In genomic region chr5:147057626-147058414, GRCm38 (mm10) we compare ENCODE assay signal across 20 mouse cellular contexts. TPM values are rescaled to one million over a fixed set of nuclear protein-coding genes. Genes with fewer than 3 reads are reported as not detected.
DNase-seq lines count a peak whose midpoint lies in the region; ATAC-seq lines count a peak whose summit lies in the region.
"Had no signal": no experiment of that assay in that cellular context is flagged by ENCODE, and none has a peak within 500 bp of the region (broad histone marks: within the 10 kb centered on the region; RNA-seq: fewer than 3 reads in every experiment).

No protein-coding gene starts in this region.

- no peak overlapping the region for H3K4me3 ChIP-seq in heart, embryonic 13.5 days
- H3K4me3 ChIP-seq in midbrain, embryonic 11.5 days (ENCODE audit: low read depth, low read length) = no peak overlapping the region
- no peak overlapping the region for H3K4me3 ChIP-seq in midbrain, embryonic 13.5 days (replicated peaks)
- H3K4me3 ChIP-seq in liver, embryonic 15.5 days (replicated peaks) = no peak overlapping the region
- H3K4me3 ChIP-seq: erythroblast, embryonic 14.5 days; gastrocnemius, adult 2 months; heart, adult 2 months; hindbrain, embryonic 12.5 days; kidney, embryonic 15.5 days; layer of hippocampus, adult 2 months; left cerebral cortex, adult 2 months had no signal

- no peak overlapping the region for H3K4me2 ChIP-seq in heart, embryonic 13.5 days
- no peak overlapping the region for H3K4me2 ChIP-seq in midbrain, embryonic 11.5 days
- no peak overlapping the region for H3K4me2 ChIP-seq in midbrain, embryonic 13.5 days (replicated peaks)
- no peak overlapping the region for H3K4me2 ChIP-seq in liver, embryonic 15.5 days
- H3K4me2 ChIP-seq: hindbrain, embryonic 12.5 days; kidney, embryonic 15.5 days had no signal

- H3K27me3 ChIP-seq in heart, embryonic 13.5 days (replicated peaks) = no peaks in the 10 kb centered on the region
- H3K27me3 ChIP-seq in midbrain, embryonic 11.5 days (ENCODE audit: control insufficient read depth, insufficient read depth, low read length) = no peaks in the 10 kb centered on the region
- H3K27me3 ChIP-seq in midbrain, embryonic 13.5 days = no peaks in the 10 kb centered on the region
- H3K27me3 ChIP-seq in liver, embryonic 15.5 days = no peaks in the 10 kb centered on the region
- H3K27me3 ChIP-seq: hindbrain, embryonic 12.5 days; kidney, embryonic 15.5 days had no signal

- no peaks in the 10 kb centered on the region for H3K36me3 ChIP-seq in heart, embryonic 13.5 days
- H3K36me3 ChIP-seq in midbrain, embryonic 11.5 days (ENCODE audit: control insufficient read depth, insufficient read depth, low read length) = no peaks in the 10 kb centered on the region
- H3K36me3 ChIP-seq in midbrain, embryonic 13.5 days = no peaks in the 10 kb centered on the region
- H3K36me3 ChIP-seq in liver, embryonic 15.5 days (replicated peaks) = no peaks in the 10 kb centered on the region
- H3K36me3 ChIP-seq: hindbrain, embryonic 12.5 days; kidney, embryonic 15.5 days had no signal

- DNase-seq in heart, postnatal 25 days (ENCODE audit: low spot score) = no peak
- DNase-seq in midbrain, embryonic 11.5 days (ENCODE audit: low spot score, missing footprints) = peak; percentile 23
- no peak for DNase-seq in layer of hippocampus, postnatal 25 days (ENCODE audit: extremely low spot score in 1 of 2, low spot score in 1 of 2)
- DNase-seq in spleen, postnatal 4 days (ENCODE audit: low spot score in 2 of 2) = no peak
- no peak for DNase-seq in right cerebral cortex, postnatal 10 days (ENCODE audit: low spot score in 2 of 2)
- DNase-seq: adrenal gland, postnatal 25 days; gastrocnemius, adult 2 months; heart, adult 2 months; lung, postnatal 10 days; retina, postnatal 1 day had no signal

- H3K4me1 ChIP-seq in heart, embryonic 13.5 days = peaks cover 57% of the 10 kb centered on the region
- H3K4me1 ChIP-seq in midbrain, embryonic 11.5 days (ENCODE audit: control insufficient read depth, insufficient read depth, low read length) = no peaks in the 10 kb centered on the region
- no peaks in the 10 kb centered on the region for H3K4me1 ChIP-seq in midbrain, embryonic 13.5 days (replicated peaks)
- H3K4me1 ChIP-seq in liver, embryonic 15.5 days (replicated peaks) = peaks cover 50% of the 10 kb centered on the region
- H3K4me1 ChIP-seq: kidney, embryonic 15.5 days had no signal

- ATAC-seq in heart, embryonic 13.5 days (ENCODE audit: extremely low read depth, insufficient number of reproducible peaks, low FRiP score, low TSS enrichment) = no peak
- ATAC-seq in midbrain, embryonic 11.5 days (ENCODE audit: low FRiP score) = no peak
- no peak for ATAC-seq in midbrain, embryonic 13.5 days
- ATAC-seq in liver, embryonic 15.5 days (ENCODE audit: insufficient read depth) = no peak
- ATAC-seq: activated CD4-positive, CD25-positive, alpha-beta regulatory T cell, adult 4 months; forebrain, embryonic 16.5 days had no signal

- H3K9me3 ChIP-seq in heart, embryonic 13.5 days = no peaks in the 10 kb centered on the region
- H3K9me3 ChIP-seq in midbrain, embryonic 11.5 days (ENCODE audit: control insufficient read depth, low read length) = no peaks in the 10 kb centered on the region
- no peaks in the 10 kb centered on the region for H3K9me3 ChIP-seq in midbrain, embryonic 13.5 days
- no peaks in the 10 kb centered on the region for H3K9me3 ChIP-seq in liver, embryonic 15.5 days (replicated peaks)
- H3K9me3 ChIP-seq: hindbrain, embryonic 12.5 days; kidney, embryonic 15.5 days had no signal

- intact Hi-C loops in heart, postnatal 25 days (cut with DNase I) = no loop called here

- H3K9ac ChIP-seq in heart, embryonic 13.5 days = no peak overlapping the region
- no peak overlapping the region for H3K9ac ChIP-seq in midbrain, embryonic 11.5 days (ENCODE audit: low read length)
- H3K9ac ChIP-seq in midbrain, embryonic 13.5 days (replicated peaks) = no peak overlapping the region
- no peak overlapping the region for H3K9ac ChIP-seq in liver, embryonic 15.5 days
- H3K9ac ChIP-seq: hindbrain, embryonic 12.5 days; kidney, embryonic 15.5 days had no signal

- 60% methylated on average over 9 of the region's 9 CpGs for WGBS in heart, embryonic 13.5 days
- 89% methylated on average over 9 of the region's 9 CpGs for WGBS in midbrain, embryonic 11.5 days
- WGBS in midbrain, embryonic 13.5 days = 94% methylated on average over 9 of the region's 9 CpGs
- WGBS in liver, embryonic 15.5 days (ENCODE audit: insufficient replicate concordance) = 69% methylated on average over 9 of the region's 9 CpGs

- H3K27ac ChIP-seq in heart, embryonic 13.5 days (replicated peaks) = peak overlapping the region; percentile 51
- no peak overlapping the region for H3K27ac ChIP-seq in midbrain, embryonic 11.5 days (ENCODE audit: low read depth, low read length)
- no peak overlapping the region for H3K27ac ChIP-seq in midbrain, embryonic 13.5 days
- peak overlapping the region; percentile 59 for H3K27ac ChIP-seq in liver, embryonic 15.5 days (replicated peaks)
- H3K27ac ChIP-seq: gastrocnemius, adult 2 months; heart, adult 2 months; hindbrain, embryonic 12.5 days; kidney, embryonic 15.5 days; layer of hippocampus, adult 2 months; left cerebral cortex, adult 2 months had no signal

RNA-seq across cellular contexts. Expression of gene Lnx2, which starts 18.6 kb away (rescaled TPM):
- polyA plus RNA-seq in heart, embryonic 13.5 days (2015; fragmentation: Nextera tagmentation; extraction: Ambion mirVana) = 10.3 and 10.8 TPM in 2 replicates
- 10 to 100 TPM; 10.1 to 10.7 TPM for total RNA-seq in heart, postnatal 25 days (2021)
- polyA plus RNA-seq in midbrain, embryonic 11.5 days (2014; fragmentation: Nextera tagmentation; extraction: Ambion mirVana) = 8.1 and 8.9 TPM in 2 replicates
- 4.1 and 4.4 TPM in 2 replicates for polyA plus RNA-seq in midbrain, embryonic 13.5 days (2015; fragmentation: Nextera tagmentation; extraction: Ambion mirVana)
- polyA plus RNA-seq in liver, embryonic 15.5 days (2015; fragmentation: Nextera tagmentation; extraction: Ambion mirVana) = 4.7 and 4.9 TPM in 2 replicates
- 1 to 10 TPM; 4.9 to 5.2 TPM for total RNA-seq in layer of hippocampus, postnatal 25 days (2021)

RNA-seq across cellular contexts. Expression of gene Polr1d, which starts 19.0 kb away (rescaled TPM):
- 90.1 and 98.2 TPM in 2 replicates for polyA plus RNA-seq in heart, embryonic 13.5 days (2015; fragmentation: Nextera tagmentation; extraction: Ambion mirVana)
- 10 to 100 TPM; 73.2 to 73.8 TPM for total RNA-seq in heart, postnatal 25 days (2021)
- polyA plus RNA-seq in midbrain, embryonic 11.5 days (2014; fragmentation: Nextera tagmentation; extraction: Ambion mirVana) = 111 and 120 TPM in 2 replicates
- 101 and 103 TPM in 2 replicates for polyA plus RNA-seq in midbrain, embryonic 13.5 days (2015; fragmentation: Nextera tagmentation; extraction: Ambion mirVana)
- polyA plus RNA-seq in liver, embryonic 15.5 days (2015; fragmentation: Nextera tagmentation; extraction: Ambion mirVana) = 62.4 and 68.0 TPM in 2 replicates
- 10 to 100 TPM; 68.6 to 72.4 TPM for total RNA-seq in layer of hippocampus, postnatal 25 days (2021)

Comparison
In these comparisons a context has a peak if more than half of its experiments do, and no peak if none do; other contexts are left out.
1. H3K27ac ChIP-seq: peak in heart, embryonic 13.5 days (single experiment) and liver, embryonic 15.5 days (single experiment); none in midbrain, embryonic 11.5 days (single experiment) and midbrain, embryonic 13.5 days (single experiment).